Mouse (Mus musculus) spleen, postnatal 4 days (tissue): Measurements from ENCODE around the gene Cpt1b.

Source experiments
- DNase-seq, 2 experiments: peaks; one replicate each; pipeline ENCODE4 v3.0.0; 2022; ENCODE audit warnings: low spot score in 2 of 2

Gene Cpt1b

GRCm38 (mm10) chr15:89379429-89379828 lies 46.2 kb downstream of the Cpt1b start:
- DNase-seq, result peak; percentile 75 to 83

- DNase-seq, result peak; percentile 25 to 70
Measured at GRCm38 (mm10) chr15:89378831-89379401, 46.7 kb downstream of the Cpt1b start, which contains the start of gene Odf3b. Gene Odf3b, minus strand, starts transcription at chr15:89379282.

- DNase-seq, result no peak
Measured at GRCm38 (mm10) chr15:89377938-89378828, 47.5 kb downstream of the Cpt1b start.

- DNase-seq, result no peak
Measured at GRCm38 (mm10) chr15:89377362-89377761, 48.3 kb downstream of the Cpt1b start.

DNA sequence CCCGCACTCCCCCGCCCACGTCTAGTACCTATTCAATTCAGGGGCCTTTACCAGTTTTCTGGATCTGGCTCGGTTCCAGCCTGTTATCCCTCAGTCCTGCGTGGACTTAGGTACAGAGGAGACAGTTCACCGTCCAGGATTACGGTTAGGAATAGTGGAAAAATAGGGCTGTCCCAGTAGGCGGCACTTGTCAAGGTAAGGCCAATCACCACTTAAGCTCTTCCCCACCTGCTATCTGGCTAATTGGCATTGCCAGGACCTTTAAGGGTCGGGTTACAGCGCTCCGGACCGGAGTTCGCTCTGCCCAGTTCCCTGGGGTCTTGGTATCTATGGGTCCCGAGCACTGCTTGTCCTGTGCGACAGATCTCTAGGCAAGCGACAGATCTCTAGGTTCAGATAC lies 48.7 kb downstream of the Cpt1b start, which contains the start of gene Tymp:
Gene Tymp (minus strand): TSS at position 83 of the 400 bp plus-strand sequence.
- DNase-seq, result no peak

DNA sequence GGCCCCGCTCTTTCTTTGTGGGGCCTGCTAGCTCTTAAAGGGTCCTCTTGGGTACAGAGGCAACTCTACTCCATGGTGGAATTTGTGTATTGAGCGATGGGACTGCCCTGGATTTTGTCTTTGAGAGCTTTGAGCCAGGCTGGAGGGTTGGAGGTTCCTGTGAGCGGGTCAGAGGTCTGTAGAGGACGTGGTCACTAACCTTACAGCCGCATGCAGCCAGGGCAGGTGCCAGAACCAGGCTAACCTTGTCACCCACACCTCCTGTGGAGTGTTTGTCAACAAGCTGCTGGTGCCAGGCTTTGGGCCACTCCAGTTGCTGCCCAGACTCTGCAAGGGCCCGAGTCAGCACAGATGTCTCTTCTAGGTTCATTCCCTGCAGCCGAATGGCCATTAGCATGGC lies 49.6 kb downstream of the Cpt1b start:
- DNase-seq, result no peak

GRCm38 (mm10) chr15:89374801-89375534 lies 50.7 kb downstream of the Cpt1b start:
- no peak for DNase-seq

- peak in 1 of 2 experiments; percentile 57 for DNase-seq
Measured at GRCm38 (mm10) chr15:89374340-89374739, 51.3 kb downstream of the Cpt1b start.

- DNase-seq, result peak; percentile 93 to 99
Measured at GRCm38 (mm10) chr15:89373762-89374248, 51.9 kb downstream of the Cpt1b start, which contains the start of gene Sco2. Gene Sco2, minus strand, starts transcription at chr15:89373846.

DNA sequence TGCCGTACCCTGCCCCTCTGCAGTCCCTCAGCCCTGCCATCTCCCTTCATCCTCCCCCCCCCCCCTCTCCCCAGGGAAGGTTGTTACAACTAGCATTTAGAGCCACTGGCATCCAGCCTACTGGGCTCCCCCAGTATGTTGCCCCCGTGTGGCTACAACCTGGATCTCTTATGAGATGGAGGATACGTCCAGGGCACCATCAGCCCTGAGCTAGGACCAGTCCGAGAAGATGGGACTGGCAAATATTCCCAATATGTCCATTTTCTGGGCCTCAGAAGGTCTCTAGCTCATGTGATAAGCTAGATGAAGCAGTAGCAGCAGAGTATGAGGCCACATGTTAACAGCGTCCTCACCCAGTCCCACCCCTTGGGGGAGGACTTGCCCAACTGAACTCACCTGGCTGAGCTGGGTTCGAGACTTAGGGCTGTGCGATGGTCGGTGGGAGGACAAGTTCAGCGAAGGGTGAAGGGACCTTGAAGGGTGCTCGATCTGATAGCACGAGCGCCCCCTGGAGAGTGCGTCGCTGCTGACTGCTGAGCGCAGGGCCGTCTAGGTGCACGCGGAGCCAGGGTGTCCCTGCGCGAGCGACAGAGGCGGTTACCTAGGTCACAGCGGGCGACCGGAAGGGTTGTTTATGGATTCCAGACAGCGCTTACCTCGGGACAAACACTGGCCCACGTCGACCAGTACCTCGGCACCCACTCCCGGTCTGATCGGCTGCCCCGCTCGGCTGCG lies 52.5 kb downstream of the Cpt1b start:
- peak; percentile 88 to 95 for DNase-seq

GRCm38 (mm10) chr15:89372536-89372935 lies 53.1 kb downstream of the Cpt1b start:
- peak in 1 of 2 experiments; percentile 60 for DNase-seq

DNA sequence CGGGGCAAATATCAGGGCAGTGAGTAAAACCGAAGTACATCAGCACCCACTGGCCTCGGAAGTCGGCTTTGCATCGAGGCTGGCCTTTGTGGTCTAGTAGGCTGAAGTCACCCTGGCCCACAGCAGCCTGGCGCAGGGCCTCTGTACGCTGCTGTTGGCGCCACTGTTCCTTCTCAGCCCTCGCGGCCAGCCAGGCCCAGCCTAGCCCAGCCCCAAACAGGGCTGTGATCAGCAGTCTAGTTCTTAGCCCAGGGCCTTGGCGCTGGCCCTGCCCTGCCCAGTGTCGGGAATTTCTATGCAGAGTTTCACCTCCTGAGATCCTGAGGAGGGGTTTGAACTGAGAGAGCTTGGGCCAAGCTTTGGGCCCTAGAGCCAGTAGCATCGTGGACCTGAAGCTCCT lies 53.6 kb downstream of the Cpt1b start:
- DNase-seq, result peak in 1 of 2 experiments; percentile 63
